Mouse (Mus musculus): ENCODE measurements at regions not wholly inside any gene's neighbourhood (a gene's known extent, or its start where the extent isn't known, plus 50 kb on each side); places are given as distances from the start of the nearest gene placed in this dataset.
A peak's percentile ranks its signal among the peaks of the same experiment; 100 is the strongest.

GRCm38 (mm10) chr6:100480525-100480924 is 190.4 kb downstream of the Shq1 start:
- no peak for ATAC-seq (ENCODE audit: low FRiP score)
- no peak for TF ChIP-seq CTCF (IDR thresholded peaks at IDR 0.05)
- Histone ChIP-seq H3K27me3 (ENCODE audit: insufficient read depth, low read length) (peaks cover 5% of the 10 kb centered on the region), H3K9ac (replicated peaks; ENCODE audit: low read length, poor library complexity, severe bottlenecking) (no peak overlapping the region), H3K4me3 (ENCODE audit: low read depth, low read length) (no peak overlapping the region), H3K9me3 (ENCODE audit: low read length) (peaks cover 1% of the 10 kb centered on the region; the same call in 1 of the 2 replicates), H3K4me2 (ENCODE audit: low read depth, low read length, poor library complexity, severe bottlenecking) (no peak overlapping the region), H3K27ac (ENCODE audit: low read depth, low read length) (no peak overlapping the region), H3K36me3 (ENCODE audit: insufficient read depth, low read length) (no peaks in the 10 kb centered on the region), H3K4me1 (ENCODE audit: insufficient read depth, low read length) (no peaks in the 10 kb centered on the region)
- 91% methylated on average over 3 of the region's 3 CpGs for WGBS
- no peak for DNase-seq (ENCODE audit: low spot score)

GRCm38 (mm10) chr6:100479881-100480280 is 191.1 kb downstream of the Shq1 start:
- DNase-seq (ENCODE audit: low spot score), result peak; percentile 48

GRCm38 (mm10) chr6:100479455-100479854 is 191.5 kb downstream of the Shq1 start:
- Histone ChIP-seq H3K4me1 (ENCODE audit: insufficient read depth, low read length) (no peaks in the 10 kb centered on the region), H3K36me3 (ENCODE audit: insufficient read depth, low read length) (no peaks in the 10 kb centered on the region), H3K9ac (replicated peaks; ENCODE audit: low read length, poor library complexity, severe bottlenecking) (no peak overlapping the region), H3K4me3 (ENCODE audit: low read depth, low read length) (no peak overlapping the region), H3K9me3 (ENCODE audit: low read length) (no peaks in the 10 kb centered on the region), H3K27ac (ENCODE audit: low read depth, low read length) (no peak overlapping the region), H3K27me3 (ENCODE audit: insufficient read depth, low read length) (peaks cover 5% of the 10 kb centered on the region), H3K4me2 (ENCODE audit: low read depth, low read length, poor library complexity, severe bottlenecking) (no peak overlapping the region)
- TF ChIP-seq CTCF (IDR thresholded peaks at IDR 0.05), result no peak
- DNase-seq (ENCODE audit: low spot score), result no peak
- 84% methylated on average over 4 of the region's 4 CpGs for WGBS
- no peak for ATAC-seq (ENCODE audit: low FRiP score)

More at GRCm38 (mm10) chr6:100479881-100480280, 191.1 kb downstream of the Shq1 start:
- 64% methylated on average over 6 of the region's 6 CpGs for WGBS
- Histone ChIP-seq H3K4me2 (ENCODE audit: low read depth, low read length, poor library complexity, severe bottlenecking) (no peak overlapping the region), H3K9me3 (ENCODE audit: low read length) (no peaks in the 10 kb centered on the region), H3K27ac (ENCODE audit: low read depth, low read length) (no peak overlapping the region), H3K4me1 (ENCODE audit: insufficient read depth, low read length) (no peaks in the 10 kb centered on the region), H3K36me3 (ENCODE audit: insufficient read depth, low read length) (no peaks in the 10 kb centered on the region), H3K9ac (replicated peaks; ENCODE audit: low read length, poor library complexity, severe bottlenecking) (no peak overlapping the region), H3K4me3 (ENCODE audit: low read depth, low read length) (no peak overlapping the region), H3K27me3 (ENCODE audit: insufficient read depth, low read length) (peaks cover 5% of the 10 kb centered on the region)
- TF ChIP-seq CTCF (IDR thresholded peaks at IDR 0.05), result no peak
- ATAC-seq (ENCODE audit: low FRiP score), result no peak

- no peaks in the 10 kb centered on the region for H3K4me1 ChIP-seq (ENCODE audit: insufficient read depth, low read length)
- no peak overlapping the region for H3K9ac ChIP-seq (replicated peaks; ENCODE audit: low read length, poor library complexity, severe bottlenecking)
- 91% methylated on average over 6 of the region's 6 CpGs for WGBS
- H3K36me3 ChIP-seq (ENCODE audit: insufficient read depth, low read length), result no peaks in the 10 kb centered on the region
- ATAC-seq (ENCODE audit: low FRiP score), result no peak
- no peak overlapping the region for H3K4me3 ChIP-seq (ENCODE audit: low read depth, low read length)
- no peak overlapping the region for H3K4me2 ChIP-seq (ENCODE audit: low read depth, low read length, poor library complexity, severe bottlenecking)
- H3K9me3 ChIP-seq (ENCODE audit: low read length), result no peaks in the 10 kb centered on the region
- H3K27ac ChIP-seq (ENCODE audit: low read depth, low read length), result no peak overlapping the region
- peaks cover 2% of the 10 kb centered on the region; the same call in 1 of the 2 replicates for H3K27me3 ChIP-seq (ENCODE audit: insufficient read depth, low read length)
- no peak for DNase-seq (ENCODE audit: low spot score)
- TF ChIP-seq CTCF (IDR thresholded peaks at IDR 0.05), result no peak
Observed at GRCm38 (mm10) chr6:100476550-100477366, 189.5 kb upstream of the Rybp start.

GRCm38 (mm10) chr6:100475341-100475955 is 188.2 kb upstream of the Rybp start:
- no peak for ATAC-seq (ENCODE audit: low FRiP score)
- H3K9ac ChIP-seq (replicated peaks; ENCODE audit: low read length, poor library complexity, severe bottlenecking), result no peak overlapping the region
- TF ChIP-seq CTCF (IDR thresholded peaks at IDR 0.05), result no peak
- DNase-seq (ENCODE audit: low spot score), result peak; percentile 33
- WGBS, result 47% methylated on average over 4 of the region's 4 CpGs
- H3K4me1 ChIP-seq (ENCODE audit: insufficient read depth, low read length), result no peaks in the 10 kb centered on the region
- H3K4me2 ChIP-seq (ENCODE audit: low read depth, low read length, poor library complexity, severe bottlenecking), result no peak overlapping the region
- H3K4me3 ChIP-seq (ENCODE audit: low read depth, low read length), result no peak overlapping the region
- H3K27ac ChIP-seq (ENCODE audit: low read depth, low read length), result no peak overlapping the region
- H3K9me3 ChIP-seq (ENCODE audit: low read length), result no peaks in the 10 kb centered on the region
- no peaks in the 10 kb centered on the region for H3K36me3 ChIP-seq (ENCODE audit: insufficient read depth, low read length)
- H3K27me3 ChIP-seq (ENCODE audit: insufficient read depth, low read length), result no peaks in the 10 kb centered on the region

- no peak overlapping the region for H3K9ac ChIP-seq (replicated peaks; ENCODE audit: low read length, poor library complexity, severe bottlenecking)
- TF ChIP-seq CTCF (IDR thresholded peaks at IDR 0.05), result no peak
- no peak overlapping the region for H3K4me2 ChIP-seq (ENCODE audit: low read depth, low read length, poor library complexity, severe bottlenecking)
- WGBS, result 56% methylated on average over 9 of the region's 9 CpGs
- no peaks in the 10 kb centered on the region for H3K9me3 ChIP-seq (ENCODE audit: low read length)
- DNase-seq (ENCODE audit: low spot score) (no peak), ATAC-seq (ENCODE audit: low FRiP score) (no peak)
- no peaks in the 10 kb centered on the region for H3K27me3 ChIP-seq (ENCODE audit: insufficient read depth, low read length)
- no peaks in the 10 kb centered on the region for H3K36me3 ChIP-seq (ENCODE audit: insufficient read depth, low read length)
- H3K4me3 ChIP-seq (ENCODE audit: low read depth, low read length), result no peak overlapping the region
- H3K27ac ChIP-seq (ENCODE audit: low read depth, low read length), result no peak overlapping the region
- no peaks in the 10 kb centered on the region for H3K4me1 ChIP-seq (ENCODE audit: insufficient read depth, low read length)
Observed at GRCm38 (mm10) chr6:100474326-100474725, 187.0 kb upstream of the Rybp start.

All from midbrain, postnatal 0 days (tissue).